Mouse (Mus musculus): ENCODE measurements around the gene Nxpe2.

GRCm38 (mm10) chr9:48338783-48339455 lies 14.3 kb downstream of the Nxpe2 start:
- no peak for TF ChIP-seq POLR2A (IDR thresholded peaks at IDR 0.05; ENCODE audit: insufficient read depth, low read length)
- no peak for TF ChIP-seq CTCF (IDR thresholded peaks at IDR 0.05; ENCODE audit: low read depth, low read length)
- TF ChIP-seq EP300 (IDR thresholded peaks at IDR 0.05; ENCODE audit: insufficient read depth, low read depth, low read length): no peak

Measured in ES-Bruce4 (cell line).